Mouse (Mus musculus): ENCODE measurements at regions not wholly inside any gene's neighbourhood (a gene's known extent, or its start where the extent isn't known, plus 50 kb on each side); places are given as distances from the start of the nearest gene placed in this dataset.

DNA sequence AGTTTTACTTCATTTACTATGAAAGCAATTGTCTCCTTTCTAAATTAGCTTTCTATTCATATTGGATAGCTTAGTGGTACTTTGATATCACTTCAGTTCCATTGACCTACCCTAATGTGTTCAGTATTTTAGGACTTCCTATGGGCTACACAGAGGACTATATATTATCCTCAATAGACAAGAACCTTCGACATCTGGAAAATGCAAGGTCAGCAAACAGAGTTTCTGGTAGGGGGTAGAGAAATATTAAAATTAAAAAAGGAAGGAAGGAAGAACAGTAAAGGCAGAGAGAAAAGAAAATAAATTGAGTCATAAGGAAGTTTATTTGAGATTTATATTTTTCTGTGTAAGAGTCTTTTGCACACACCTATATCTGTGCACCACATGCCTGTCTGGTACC, 107.4 kb upstream of the Insig1 start:
- no peak for TF ChIP-seq CTCF (IDR thresholded peaks at IDR 0.05; ENCODE audit: low read depth, low read length)
- no peak for TF ChIP-seq GATA2 (IDR thresholded peaks at IDR 0.05; ENCODE audit: borderline replicate concordance, low read depth, low read length)
- TF ChIP-seq TAL1 (conservative IDR thresholded peaks at IDR 0.05; ENCODE audit: low read depth, low read length): no peak
- TF ChIP-seq POLR2AphosphoS5 (IDR thresholded peaks at IDR 0.05; ENCODE audit: insufficient replicate concordance, low read depth, low read length): no peak
- TF ChIP-seq GATA1 (IDR thresholded peaks at IDR 0.05; ENCODE audit: borderline replicate concordance, low read length): no peak
- Histone ChIP-seq H3K27me3 (ENCODE audit: insufficient read depth, low read length) (no peaks in the 10 kb centered on the region), H3K4me1 (ENCODE audit: insufficient read depth, low read depth, low read length) (no peaks in the 10 kb centered on the region), H3K36me3 (replicated peaks) (no peaks in the 10 kb centered on the region), H3K9me3 (replicated peaks) (no peaks in the 10 kb centered on the region), H3K4me3 (ENCODE audit: low read depth, low read length) (no peak overlapping the region)
- DNase-seq (ENCODE audit: low spot score): no peak
- no peak for ATAC-seq (ENCODE audit: extremely low read depth, insufficient number of reproducible peaks, low FRiP score, poor library complexity, severe bottlenecking)

DNA sequence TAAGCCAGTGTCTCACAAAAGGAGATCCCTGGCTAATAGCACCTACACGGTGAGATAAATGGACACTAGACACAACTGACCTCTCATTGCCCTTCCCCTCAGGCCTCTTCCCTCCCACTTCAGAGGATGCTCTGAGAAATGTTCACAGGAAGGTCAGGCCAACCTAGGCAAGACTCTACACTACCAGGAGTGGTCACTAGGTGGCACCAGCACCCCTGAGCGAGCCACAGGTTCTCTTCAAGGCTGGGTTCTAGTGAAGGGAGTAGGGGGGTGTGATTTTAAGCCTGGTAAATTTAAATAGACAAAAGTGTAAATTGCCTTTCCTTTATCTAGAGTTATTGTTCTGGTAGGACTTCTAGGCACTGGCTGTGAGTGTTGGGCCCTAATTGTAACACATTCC, 76.0 kb upstream of the Insig1 start:
- no peaks in the 10 kb centered on the region for H3K36me3 ChIP-seq (replicated peaks)
- DNase-seq (ENCODE audit: low spot score) (no peak), ATAC-seq (ENCODE audit: extremely low read depth, insufficient number of reproducible peaks, low FRiP score, poor library complexity, severe bottlenecking) (no peak)
- TF ChIP-seq GATA2 (IDR thresholded peaks at IDR 0.05; ENCODE audit: borderline replicate concordance, low read depth, low read length) (no peak), CTCF (IDR thresholded peaks at IDR 0.05; ENCODE audit: low read depth, low read length) (peak; percentile 40), GATA1 (IDR thresholded peaks at IDR 0.05; ENCODE audit: borderline replicate concordance, low read length) (no peak)
- no peaks in the 10 kb centered on the region for H3K4me1 ChIP-seq (ENCODE audit: insufficient read depth, low read depth, low read length)
- H3K27me3 ChIP-seq (ENCODE audit: insufficient read depth, low read length): no peaks in the 10 kb centered on the region
- H3K9me3 ChIP-seq (replicated peaks): no peaks in the 10 kb centered on the region
- H3K4me3 ChIP-seq (ENCODE audit: low read depth, low read length): no peak overlapping the region

DNA sequence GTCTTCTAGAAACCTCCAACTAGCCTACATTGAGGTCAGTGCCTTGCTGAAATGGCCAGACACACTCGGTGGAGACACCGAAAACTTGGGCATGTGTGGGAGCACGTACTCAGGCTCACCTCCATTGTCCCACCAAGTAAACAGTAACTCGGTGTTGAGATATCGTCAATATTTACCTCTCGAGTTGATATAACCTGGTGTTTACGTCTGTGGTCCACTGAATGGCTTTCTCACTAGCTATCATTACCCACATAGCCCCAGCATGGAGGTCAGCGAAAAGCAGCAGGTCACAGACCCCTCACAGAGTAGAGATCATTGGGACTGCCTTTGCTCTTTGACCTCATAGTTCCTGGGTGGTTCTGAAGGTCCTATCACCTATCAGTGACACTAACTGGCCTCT, 73.4 kb upstream of the Insig1 start:
- Histone ChIP-seq H3K36me3 (replicated peaks) (no peaks in the 10 kb centered on the region), H3K9me3 (replicated peaks) (no peaks in the 10 kb centered on the region), H3K4me1 (ENCODE audit: insufficient read depth, low read depth, low read length) (no peaks in the 10 kb centered on the region), H3K4me3 (ENCODE audit: low read depth, low read length) (no peak overlapping the region), H3K27me3 (ENCODE audit: insufficient read depth, low read length) (no peaks in the 10 kb centered on the region)
- DNase-seq (ENCODE audit: low spot score) (no peak), ATAC-seq (ENCODE audit: extremely low read depth, insufficient number of reproducible peaks, low FRiP score, poor library complexity, severe bottlenecking) (no peak)
- TF ChIP-seq GATA1 (IDR thresholded peaks at IDR 0.05; ENCODE audit: borderline replicate concordance, low read length): no peak

DNA sequence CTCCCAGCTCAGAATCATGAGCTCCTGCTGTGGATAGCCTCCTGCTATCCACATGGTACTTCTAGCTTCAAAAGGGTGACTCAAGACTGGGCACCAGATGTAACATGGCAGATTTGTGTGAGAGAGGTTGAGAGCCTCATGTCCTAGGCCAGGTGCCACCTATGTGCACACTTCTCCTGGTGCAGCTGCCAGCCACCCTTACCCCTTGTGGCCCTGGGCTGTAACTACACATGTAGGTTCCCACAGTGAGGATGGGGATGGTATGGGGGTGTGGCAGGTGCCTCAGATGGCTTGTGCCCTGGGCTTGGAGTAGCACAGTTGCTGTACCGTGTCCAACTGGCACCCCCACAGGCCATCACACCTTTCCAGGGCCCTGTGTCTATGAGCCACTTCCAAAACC, 68.2 kb upstream of the Insig1 start:
- H3K4me3 ChIP-seq (ENCODE audit: low read depth, low read length): no peak overlapping the region
- no peak for TF ChIP-seq POLR2AphosphoS5 (IDR thresholded peaks at IDR 0.05; ENCODE audit: insufficient replicate concordance, low read depth, low read length)
- TF ChIP-seq CTCF (IDR thresholded peaks at IDR 0.05; ENCODE audit: low read depth, low read length): no peak
- no peak for TF ChIP-seq TAL1 (conservative IDR thresholded peaks at IDR 0.05; ENCODE audit: low read depth, low read length)
- no peak for TF ChIP-seq GATA1 (IDR thresholded peaks at IDR 0.05; ENCODE audit: borderline replicate concordance, low read length)
- no peak for TF ChIP-seq GATA2 (IDR thresholded peaks at IDR 0.05; ENCODE audit: borderline replicate concordance, low read depth, low read length)
- no peak for ATAC-seq (ENCODE audit: extremely low read depth, insufficient number of reproducible peaks, low FRiP score, poor library complexity, severe bottlenecking)
- no peaks in the 10 kb centered on the region for H3K4me1 ChIP-seq (ENCODE audit: insufficient read depth, low read depth, low read length)
- H3K9me3 ChIP-seq (replicated peaks): no peaks in the 10 kb centered on the region
- no peaks in the 10 kb centered on the region for H3K27me3 ChIP-seq (ENCODE audit: insufficient read depth, low read length)
- no peak for DNase-seq (ENCODE audit: low spot score)
- H3K36me3 ChIP-seq (replicated peaks): no peaks in the 10 kb centered on the region

DNA sequence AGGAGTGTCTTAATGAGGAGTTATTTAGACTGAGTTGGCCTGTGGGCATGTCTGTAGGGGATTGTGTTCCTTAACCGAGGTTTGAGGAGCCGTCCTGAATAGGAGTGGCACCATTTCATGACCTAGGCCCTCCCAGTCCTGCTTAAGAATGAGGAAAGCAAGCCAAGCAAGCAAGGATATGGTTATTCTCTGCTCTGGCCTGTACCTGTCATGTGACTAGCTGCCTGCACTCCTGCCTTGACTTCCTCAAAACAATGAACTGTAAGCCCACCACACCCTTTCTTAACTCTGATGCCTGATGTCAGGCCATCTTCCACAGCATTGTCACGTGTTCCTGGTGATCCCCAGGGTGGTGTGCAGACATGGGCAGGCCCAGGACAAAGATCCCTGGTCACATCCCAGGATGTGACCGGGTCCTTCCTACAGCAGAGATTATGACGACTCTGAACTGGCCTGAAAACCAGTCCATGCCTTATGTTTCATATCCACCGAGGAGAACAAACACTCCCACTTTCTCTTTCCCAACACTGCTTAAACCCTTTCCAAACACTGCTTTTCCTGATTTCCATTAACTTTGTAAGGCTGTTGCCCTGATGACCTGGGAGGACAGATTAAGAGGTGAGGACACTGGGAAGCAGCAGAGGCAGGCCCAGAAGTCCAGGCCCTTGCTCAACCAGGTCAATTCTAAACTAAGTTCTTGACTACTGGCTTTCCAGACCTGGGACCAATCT, 67.2 kb upstream of the Insig1 start:
- no peak overlapping the region for H3K4me3 ChIP-seq (ENCODE audit: low read depth, low read length)
- DNase-seq (ENCODE audit: low spot score) (no peak), ATAC-seq (ENCODE audit: extremely low read depth, insufficient number of reproducible peaks, low FRiP score, poor library complexity, severe bottlenecking) (no peak)
- no peak for TF ChIP-seq POLR2AphosphoS5 (IDR thresholded peaks at IDR 0.05; ENCODE audit: insufficient replicate concordance, low read depth, low read length)
- TF ChIP-seq CTCF (IDR thresholded peaks at IDR 0.05; ENCODE audit: low read depth, low read length): no peak
- TF ChIP-seq GATA1 (IDR thresholded peaks at IDR 0.05; ENCODE audit: borderline replicate concordance, low read length): no peak
- TF ChIP-seq TAL1 (conservative IDR thresholded peaks at IDR 0.05; ENCODE audit: low read depth, low read length): no peak
- TF ChIP-seq GATA2 (IDR thresholded peaks at IDR 0.05; ENCODE audit: borderline replicate concordance, low read depth, low read length): no peak
- no peaks in the 10 kb centered on the region for H3K9me3 ChIP-seq (replicated peaks)
- no peaks in the 10 kb centered on the region for H3K36me3 ChIP-seq (replicated peaks)
- H3K27me3 ChIP-seq (ENCODE audit: insufficient read depth, low read length): no peaks in the 10 kb centered on the region
- H3K4me1 ChIP-seq (ENCODE audit: insufficient read depth, low read depth, low read length): no peaks in the 10 kb centered on the region

DNA sequence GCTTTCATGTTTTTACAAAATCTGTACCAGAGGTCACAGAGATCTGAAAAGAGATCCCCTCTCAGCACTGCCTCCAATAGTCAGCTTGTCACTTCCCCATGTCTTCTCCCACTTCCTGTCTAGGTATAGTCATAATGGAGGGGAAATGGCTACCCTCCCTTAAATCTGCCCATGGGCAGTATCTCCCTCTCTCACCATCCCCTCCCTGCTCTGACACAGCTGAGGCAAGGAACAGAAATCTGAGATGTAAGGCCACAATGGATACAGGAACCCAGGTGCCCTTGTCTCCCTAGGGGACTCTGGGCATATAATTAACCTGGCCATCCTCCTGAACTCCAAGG, 66.7 kb upstream of the Insig1 start:
- no peak for ATAC-seq (ENCODE audit: extremely low read depth, insufficient number of reproducible peaks, low FRiP score, poor library complexity, severe bottlenecking)
- Histone ChIP-seq H3K36me3 (replicated peaks) (no peaks in the 10 kb centered on the region), H3K27me3 (ENCODE audit: insufficient read depth, low read length) (no peaks in the 10 kb centered on the region), H3K4me1 (ENCODE audit: insufficient read depth, low read depth, low read length) (no peaks in the 10 kb centered on the region), H3K9me3 (replicated peaks) (no peaks in the 10 kb centered on the region), H3K4me3 (ENCODE audit: low read depth, low read length) (no peak overlapping the region)
- no peak for TF ChIP-seq POLR2AphosphoS5 (IDR thresholded peaks at IDR 0.05; ENCODE audit: insufficient replicate concordance, low read depth, low read length)
- no peak for TF ChIP-seq GATA2 (IDR thresholded peaks at IDR 0.05; ENCODE audit: borderline replicate concordance, low read depth, low read length)
- TF ChIP-seq TAL1 (conservative IDR thresholded peaks at IDR 0.05; ENCODE audit: low read depth, low read length): no peak
- TF ChIP-seq CTCF (IDR thresholded peaks at IDR 0.05; ENCODE audit: low read depth, low read length): no peak
- no peak for TF ChIP-seq GATA1 (IDR thresholded peaks at IDR 0.05; ENCODE audit: borderline replicate concordance, low read length)
- DNase-seq (ENCODE audit: low spot score): no peak

DNA sequence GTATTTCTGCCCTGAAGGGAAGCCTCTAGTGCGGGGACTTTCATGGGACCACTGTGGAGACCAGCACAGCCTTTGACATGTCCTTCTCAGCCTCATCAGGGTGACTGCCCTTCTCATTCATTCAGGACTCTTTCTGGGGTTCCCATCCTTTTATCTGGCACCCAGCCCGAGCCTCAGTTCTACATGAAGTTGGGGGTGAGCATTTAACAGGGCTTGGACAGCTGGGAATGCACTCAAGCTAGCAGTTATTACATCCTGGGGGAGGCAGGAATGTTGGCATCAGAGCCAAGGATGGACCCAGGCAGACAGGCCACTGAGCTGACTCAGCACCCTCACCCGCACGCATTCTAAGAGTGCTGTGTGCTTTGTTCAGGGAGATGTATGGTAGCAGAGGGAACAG, 61.8 kb upstream of the Insig1 start:
- Histone ChIP-seq H3K36me3 (replicated peaks) (no peaks in the 10 kb centered on the region), H3K27me3 (ENCODE audit: insufficient read depth, low read length) (no peaks in the 10 kb centered on the region), H3K4me3 (ENCODE audit: low read depth, low read length) (no peak overlapping the region), H3K4me1 (ENCODE audit: insufficient read depth, low read depth, low read length) (no peaks in the 10 kb centered on the region), H3K9me3 (replicated peaks) (no peaks in the 10 kb centered on the region)
- ATAC-seq (ENCODE audit: extremely low read depth, insufficient number of reproducible peaks, low FRiP score, poor library complexity, severe bottlenecking): no peak
- TF ChIP-seq GATA2 (IDR thresholded peaks at IDR 0.05; ENCODE audit: borderline replicate concordance, low read depth, low read length): no peak
- TF ChIP-seq POLR2AphosphoS5 (IDR thresholded peaks at IDR 0.05; ENCODE audit: insufficient replicate concordance, low read depth, low read length): no peak
- TF ChIP-seq GATA1 (IDR thresholded peaks at IDR 0.05; ENCODE audit: borderline replicate concordance, low read length): no peak
- TF ChIP-seq TAL1 (conservative IDR thresholded peaks at IDR 0.05; ENCODE audit: low read depth, low read length): no peak
- TF ChIP-seq CTCF (IDR thresholded peaks at IDR 0.05; ENCODE audit: low read depth, low read length): no peak
- no peak for DNase-seq (ENCODE audit: low spot score)
